Mouse (Mus musculus) frontal cortex, postnatal 14 days (tissue): ENCODE measurements around the gene Mdm4.
"Not testable (repeated sequence)": the region's sequence is repeated elsewhere in the genome, so short reads cannot be mapped to it uniquely, and the experiment has no call there.

Experiments
- DNase-seq, 2 experiments: peaks; one replicate each; pipeline ENCODE4 v3.0.0; 2022; ENCODE audit warnings: low spot score in 2 of 2

Mdm4 gene

DNA sequence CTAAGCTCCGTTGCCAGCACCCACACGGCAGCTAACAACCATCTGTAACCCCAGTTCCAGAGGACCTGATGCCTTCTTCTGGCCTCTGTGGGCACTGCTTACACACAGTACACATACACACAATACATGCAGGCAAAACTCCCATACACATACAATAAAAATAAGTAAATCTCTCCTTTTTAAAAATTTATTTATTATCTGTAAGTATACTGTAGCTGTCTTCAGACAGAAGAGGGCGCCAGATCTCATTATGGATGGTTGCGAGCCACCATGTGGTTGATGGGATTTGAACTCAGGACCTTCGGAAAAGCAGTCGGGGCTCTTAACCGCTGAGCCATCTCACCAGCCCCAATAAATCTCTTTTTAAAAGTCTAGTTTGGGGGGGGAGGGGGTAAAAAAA, 9.0 kb downstream of the Mdm4 start:
- no peak for DNase-seq

- DNase-seq = no peak
Measured at GRCm38 (mm10) chr1:133020137-133020894, 10.0 kb downstream of the Mdm4 start.

GRCm38 (mm10) chr1:133019312-133019711, 11.0 kb downstream of the Mdm4 start:
- DNase-seq = no peak

DNA sequence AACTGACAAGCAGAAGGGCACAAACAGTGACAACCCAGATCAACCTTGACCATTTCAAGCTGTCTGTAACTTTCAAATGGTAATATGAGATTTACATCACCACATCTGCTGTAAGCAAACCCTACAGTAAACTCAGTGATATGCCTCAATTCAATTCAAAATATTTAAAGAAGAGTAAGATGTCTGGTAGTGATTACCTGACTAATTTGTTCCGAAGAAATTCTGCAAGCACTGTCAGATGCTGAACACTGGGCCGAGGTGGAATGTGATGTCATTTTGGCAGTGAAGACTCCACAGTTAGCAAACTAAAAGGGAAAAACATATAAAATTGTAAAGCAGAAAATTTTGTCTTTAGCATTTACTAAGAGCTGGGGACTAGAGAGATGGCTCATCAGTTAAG, 11.8 kb downstream of the Mdm4 start:
- no peak for DNase-seq

DNA sequence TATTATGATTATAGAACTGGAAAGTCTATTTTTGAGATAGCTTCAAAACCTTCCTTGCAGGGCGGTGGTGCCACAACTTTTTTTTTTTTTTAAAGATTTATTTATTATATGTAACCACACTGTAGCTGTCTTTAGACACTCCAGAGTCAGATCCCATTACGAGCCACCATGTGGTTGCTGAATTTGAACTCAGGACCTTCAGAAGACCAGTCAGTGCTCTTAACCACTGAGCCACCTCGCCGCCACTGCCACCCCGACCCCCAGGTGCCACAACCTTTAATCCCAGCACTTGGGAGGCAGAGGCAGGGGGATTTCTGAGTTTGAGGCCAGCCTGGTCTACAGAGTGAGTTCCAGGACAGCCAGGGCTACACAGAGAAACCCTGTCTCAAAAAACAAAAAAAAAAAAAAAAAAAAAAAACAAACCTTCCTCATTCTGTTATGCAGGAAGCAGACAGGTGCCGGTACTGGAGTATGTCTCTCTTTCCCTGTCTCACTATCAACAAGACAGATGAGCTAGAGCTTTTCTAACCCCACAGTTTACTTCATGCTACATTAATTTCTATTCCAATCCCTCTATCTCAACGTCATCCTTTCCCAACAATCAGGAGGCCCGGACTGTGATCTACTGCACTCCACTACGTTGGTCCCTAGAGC, 13.5 kb downstream of the Mdm4 start:
- DNase-seq = no peak

GRCm38 (mm10) chr1:133014196-133014595, 16.2 kb downstream of the Mdm4 start:
- DNase-seq = no peak

GRCm38 (mm10) chr1:133013331-133013730, 17.0 kb downstream of the Mdm4 start:
- no peak for DNase-seq

DNA sequence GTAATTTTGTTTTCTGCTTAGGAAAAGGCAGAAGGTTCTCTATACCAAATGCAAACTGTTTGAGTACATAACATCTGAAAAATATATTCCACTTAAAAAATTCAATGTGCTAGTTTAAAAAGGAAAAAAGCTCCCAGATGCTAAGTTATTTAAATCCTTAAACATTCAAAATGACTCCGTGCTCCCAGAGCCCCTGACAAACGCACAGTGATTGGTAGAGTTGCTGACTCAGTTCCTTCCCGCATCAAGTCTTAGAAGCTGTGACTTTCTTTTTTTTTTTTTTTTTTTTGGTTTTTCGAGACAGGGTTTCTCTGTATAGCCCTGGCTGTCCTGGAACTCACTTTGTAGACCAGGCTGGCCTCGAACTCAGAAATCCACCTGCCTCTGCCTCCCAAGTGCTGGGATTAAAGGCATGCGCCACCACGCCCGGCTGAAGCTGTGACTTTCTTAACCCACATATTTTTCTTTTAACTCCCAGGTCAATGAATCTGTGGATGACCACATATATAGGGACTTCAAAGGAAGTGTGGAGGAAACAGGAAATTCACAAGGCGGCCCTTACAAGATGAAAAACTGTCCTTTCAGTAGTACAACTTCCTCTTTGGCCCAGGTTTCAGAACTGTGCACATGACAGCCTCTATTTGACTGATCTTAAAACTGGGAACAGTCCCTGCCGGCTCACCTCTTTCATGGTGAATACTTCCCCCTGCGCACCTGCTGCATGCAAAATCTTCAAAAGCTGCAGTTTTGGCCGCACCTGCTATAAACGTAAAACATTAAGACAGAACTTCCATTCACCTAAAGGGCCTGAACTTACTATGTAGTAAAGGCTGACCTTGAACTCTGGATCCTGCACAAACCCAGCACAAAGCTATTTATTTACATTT, 18.2 kb downstream of the Mdm4 start:
- DNase-seq = no peak

GRCm38 (mm10) chr1:133006571-133006970, 23.8 kb downstream of the Mdm4 start:
- no peak for DNase-seq

DNA sequence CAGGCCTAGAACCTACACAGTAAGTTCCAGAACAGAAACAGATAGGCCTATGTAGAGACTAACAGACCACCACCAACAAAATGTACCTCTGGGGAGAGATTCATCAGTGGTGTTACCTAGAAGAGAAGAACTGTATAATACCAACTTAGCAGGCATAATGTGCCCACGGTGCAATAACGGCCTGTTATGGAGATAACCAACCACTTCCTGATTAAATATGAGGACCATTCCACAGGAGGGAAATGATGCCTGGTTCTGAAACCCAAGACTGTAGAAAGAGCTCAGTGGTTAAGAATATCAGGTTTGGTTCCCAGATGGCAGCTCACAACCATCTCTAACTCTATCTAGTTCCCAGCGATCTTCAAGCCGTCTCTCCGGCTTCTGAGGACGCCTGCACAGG, 30.0 kb downstream of the Mdm4 start:
- DNase-seq = no peak

- no peak for DNase-seq
Measured at GRCm38 (mm10) chr1:132991580-132991979, 38.8 kb downstream of the Mdm4 start.

DNA sequence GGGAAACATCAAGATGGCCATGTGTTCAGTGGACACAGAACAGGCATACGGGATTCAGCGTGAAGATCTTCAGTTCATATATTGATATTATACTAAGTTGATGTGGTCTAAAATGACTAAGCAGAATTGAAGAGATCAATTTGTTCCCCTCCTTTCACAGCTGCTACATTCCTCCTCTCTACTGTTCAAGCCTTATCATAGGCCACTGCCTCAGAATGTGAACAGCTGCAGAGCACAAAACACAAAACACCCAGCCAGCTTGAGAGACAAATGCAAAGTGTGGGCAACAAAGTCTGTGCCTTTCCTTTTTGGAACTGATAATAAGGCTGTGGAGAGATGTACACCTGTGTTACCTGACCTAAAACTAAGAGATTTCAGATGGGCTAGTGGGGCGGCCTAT, 39.6 kb downstream of the Mdm4 start:
- no peak for DNase-seq

- not testable (repeated sequence) for DNase-seq
Measured at GRCm38 (mm10) chr1:132988556-132989459, 41.6 kb downstream of the Mdm4 start.

- peak; percentile 46 to 71 for DNase-seq
Measured at GRCm38 (mm10) chr1:132982728-132983127, 47.6 kb downstream of the Mdm4 start.

DNA sequence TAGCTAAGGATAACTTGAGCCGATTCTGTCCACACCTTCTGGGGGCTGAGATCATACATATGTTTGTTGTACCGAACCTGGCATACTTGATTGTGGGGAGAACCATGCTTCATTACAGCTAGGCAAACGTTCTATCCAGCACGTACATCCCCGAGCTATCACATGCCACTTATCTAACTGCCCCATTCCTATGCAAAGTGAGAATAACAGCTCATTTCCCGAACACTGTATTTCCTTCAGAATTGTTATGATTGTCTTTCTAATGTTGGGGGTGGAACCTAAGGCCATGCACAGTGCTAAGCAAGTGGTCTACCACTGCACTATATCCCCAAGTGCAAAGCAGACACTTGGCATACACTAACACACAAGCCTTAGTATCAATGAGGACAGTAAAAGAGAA, 49.1 kb downstream of the Mdm4 start:
- DNase-seq = no peak

- no peak for DNase-seq
Measured at GRCm38 (mm10) chr1:132977402-132977801, 53.0 kb downstream of the Mdm4 start.

GRCm38 (mm10) chr1:132968659-132969058, 61.7 kb downstream of the Mdm4 start:
- DNase-seq = peak in 1 of 2 experiments; percentile 37

- no peak for DNase-seq
Measured at GRCm38 (mm10) chr1:132964691-132965090, 65.7 kb downstream of the Mdm4 start.

DNA sequence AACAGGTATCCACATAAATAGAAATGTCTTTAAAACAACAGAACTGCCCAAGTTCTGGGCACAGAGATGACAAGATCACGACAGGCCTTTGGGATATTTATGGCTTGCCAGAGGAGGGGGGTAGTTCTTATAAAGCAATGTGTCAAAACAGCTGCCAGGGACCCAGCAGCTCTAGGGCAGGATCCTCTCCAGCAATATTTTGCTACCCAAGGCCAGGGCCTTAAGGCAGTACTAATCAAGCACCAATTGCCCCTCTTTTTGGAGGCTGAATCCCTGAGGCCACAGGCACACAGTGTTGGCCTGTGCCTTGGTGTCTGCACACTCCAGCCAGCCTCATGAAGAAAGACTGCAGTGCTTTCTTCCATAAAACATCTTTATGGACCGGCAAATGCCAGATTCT, 66.3 kb downstream of the Mdm4 start:
- DNase-seq = no peak

- no peak for DNase-seq
Measured at GRCm38 (mm10) chr1:132961751-132962150, 68.6 kb downstream of the Mdm4 start.

DNA sequence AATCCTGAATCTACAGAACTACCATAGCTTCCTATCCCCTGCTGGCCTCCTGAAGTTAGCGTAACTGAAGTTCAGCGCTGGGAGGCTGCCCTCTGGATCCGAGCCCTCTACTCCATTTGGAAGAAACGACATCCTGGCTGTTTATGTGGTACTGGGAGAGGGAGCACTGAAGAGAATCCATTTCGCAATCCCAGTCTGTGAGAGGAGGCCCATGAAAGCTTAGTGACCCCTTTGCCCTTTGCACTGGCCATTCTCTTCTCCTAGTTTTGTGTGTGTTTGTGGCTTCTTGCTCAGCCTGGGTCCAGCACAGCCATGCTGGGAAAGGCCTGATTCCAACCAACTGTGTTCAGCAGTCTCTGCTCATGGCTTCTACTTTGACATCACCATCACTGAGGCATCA, 73.6 kb downstream of the Mdm4 start:
- no peak for DNase-seq
